Mouse (Mus musculus): ENCODE measurements around the gene H2al2a.
"Not testable (repeated sequence)": the region's sequence is repeated elsewhere in the genome, so short reads cannot be mapped to it uniquely, and the experiment has no call there.

H2al2a gene

DNA sequence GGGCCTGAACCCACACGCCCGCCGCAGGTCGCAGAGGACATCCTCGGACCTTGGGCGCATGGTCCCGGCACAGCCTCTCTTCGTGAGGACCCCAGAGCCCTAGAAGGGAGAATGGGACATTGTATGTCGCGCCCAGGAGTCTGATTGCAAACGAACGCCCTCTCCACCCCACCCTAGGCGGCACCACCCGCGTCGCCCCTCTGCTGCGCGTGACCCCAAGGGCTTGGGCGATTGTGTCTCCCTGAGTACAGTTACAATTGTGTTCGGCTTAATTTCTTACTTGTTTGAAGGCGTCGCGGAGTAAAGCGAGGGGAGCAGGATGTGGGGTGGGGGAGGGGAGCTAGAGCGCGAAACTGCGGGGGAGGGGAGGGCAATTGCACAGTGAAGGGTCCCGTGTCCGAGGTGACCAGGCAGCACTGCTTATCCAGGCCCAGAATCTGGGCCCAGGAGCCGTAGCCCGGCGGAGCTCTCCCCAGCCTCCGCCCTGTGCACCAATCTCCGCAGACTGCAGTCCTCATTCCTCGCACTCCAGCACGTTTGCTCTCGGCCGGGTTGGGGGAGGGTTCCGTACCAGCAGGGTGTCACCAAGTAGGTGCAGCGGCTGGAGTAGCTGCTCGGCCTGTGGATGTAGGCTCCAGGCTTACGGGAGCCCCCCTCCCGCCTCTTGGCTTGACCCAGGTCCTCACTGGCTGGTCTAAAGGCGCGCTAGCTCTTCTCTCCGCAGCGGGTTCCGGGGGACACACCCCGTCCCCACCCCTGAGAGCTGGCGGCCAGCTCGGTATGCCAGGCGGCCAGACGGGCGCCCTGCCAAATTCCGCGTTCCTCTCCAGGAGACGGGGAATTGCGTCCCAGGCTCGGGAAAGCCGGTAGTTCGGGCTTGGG lies 31.6 kb upstream of the H2al2a start:
- DNase-seq (ENCODE audit: low spot score in 2 of 2): peak; percentile 64 to 67

DNA sequence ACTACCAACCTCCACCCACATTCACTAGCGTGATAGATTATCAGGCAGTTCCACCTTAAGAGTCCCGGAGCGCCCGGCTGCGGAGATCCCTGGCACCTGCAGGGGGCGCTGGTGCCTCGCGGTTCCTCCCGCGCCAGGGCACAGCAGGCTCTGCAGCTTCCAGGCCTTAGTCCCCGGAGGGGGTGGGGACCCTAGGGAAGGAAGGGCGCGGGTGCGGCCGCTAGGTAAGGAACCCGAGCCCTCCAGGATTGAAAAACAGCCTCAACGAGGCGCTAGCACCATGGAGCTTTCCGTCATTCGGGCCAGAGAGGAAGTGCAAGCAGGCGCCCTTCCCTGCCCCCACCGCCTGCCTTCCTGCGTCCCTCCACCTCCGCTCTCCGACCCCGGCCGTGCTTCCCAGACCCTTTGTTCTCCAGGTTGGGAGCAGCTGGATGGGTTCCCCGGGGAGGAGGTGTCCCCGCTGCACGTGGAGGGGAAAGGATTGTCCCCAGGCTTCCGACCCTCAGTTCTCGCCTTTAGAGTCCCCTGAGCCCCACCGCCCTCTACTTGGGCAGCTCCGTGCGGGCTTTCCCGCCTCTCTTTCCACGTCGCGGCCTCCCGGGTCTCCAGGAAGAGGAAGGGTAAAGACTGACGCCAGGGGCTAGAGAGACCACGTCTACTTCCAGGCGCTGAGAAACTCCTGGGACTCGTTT lies 30.8 kb upstream of the H2al2a start:
- DNase-seq (ENCODE audit: low spot score in 2 of 2): peak; percentile 90 to 92

DNA sequence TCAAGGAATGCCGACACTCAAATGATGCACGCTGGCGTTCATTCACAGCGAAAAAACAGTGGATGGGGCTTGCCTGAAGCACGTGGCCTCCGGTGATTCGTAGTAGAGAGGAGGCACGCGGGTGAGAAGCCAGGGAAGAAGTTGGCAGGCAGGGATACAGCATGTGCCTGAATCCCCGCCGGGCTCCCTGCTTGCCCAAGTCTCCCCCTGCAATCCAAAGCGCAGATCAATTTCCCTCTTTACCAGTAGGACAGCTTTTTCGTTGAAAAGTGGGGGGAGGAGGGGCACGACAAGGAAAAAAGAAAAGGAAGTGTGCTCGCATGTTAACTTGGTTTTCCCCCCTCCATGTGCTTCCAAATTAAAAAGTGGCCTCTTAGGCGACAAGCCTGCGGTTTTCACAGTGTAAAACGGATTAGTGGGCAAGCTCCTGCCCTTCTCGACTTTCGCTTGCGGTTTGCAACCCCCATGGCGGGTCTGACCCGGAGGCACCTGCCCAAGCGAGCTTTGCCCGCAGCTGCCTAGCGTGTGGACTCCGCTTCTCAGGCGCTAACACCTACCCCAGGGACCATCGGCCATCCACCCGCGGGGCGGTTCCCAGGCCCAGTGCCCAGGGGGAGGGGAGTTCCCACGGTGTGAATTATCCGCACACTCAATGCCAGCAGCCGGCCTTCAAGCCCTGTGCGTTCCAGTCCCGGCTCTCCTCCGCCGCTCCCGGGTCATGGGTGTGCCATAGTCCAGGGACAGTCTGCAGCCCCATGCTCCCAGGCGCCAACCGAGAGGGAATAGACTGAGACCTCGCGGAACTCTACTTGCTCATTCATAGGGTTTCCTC lies 29.6 kb upstream of the H2al2a start:
- peak; percentile 37 to 38 for DNase-seq (ENCODE audit: low spot score in 2 of 2)

DNA sequence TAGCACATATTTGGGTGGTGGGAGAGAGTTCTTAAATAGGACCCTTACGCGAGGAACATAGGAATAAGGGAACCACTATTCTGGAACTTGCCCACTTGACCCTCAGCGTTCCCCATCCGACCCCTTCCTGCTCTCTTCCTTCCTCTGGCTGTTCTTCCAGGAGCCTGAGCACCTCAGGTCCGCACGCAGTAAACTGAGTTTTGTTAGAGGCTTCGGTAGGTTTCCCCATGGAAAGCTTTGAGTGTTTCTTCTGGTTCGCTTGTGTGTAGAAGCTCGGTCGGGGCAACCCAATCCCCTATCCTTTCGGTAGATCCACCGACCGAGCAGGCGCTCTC lies 29.0 kb upstream of the H2al2a start:
- no peak for DNase-seq (ENCODE audit: low spot score in 2 of 2)

DNA sequence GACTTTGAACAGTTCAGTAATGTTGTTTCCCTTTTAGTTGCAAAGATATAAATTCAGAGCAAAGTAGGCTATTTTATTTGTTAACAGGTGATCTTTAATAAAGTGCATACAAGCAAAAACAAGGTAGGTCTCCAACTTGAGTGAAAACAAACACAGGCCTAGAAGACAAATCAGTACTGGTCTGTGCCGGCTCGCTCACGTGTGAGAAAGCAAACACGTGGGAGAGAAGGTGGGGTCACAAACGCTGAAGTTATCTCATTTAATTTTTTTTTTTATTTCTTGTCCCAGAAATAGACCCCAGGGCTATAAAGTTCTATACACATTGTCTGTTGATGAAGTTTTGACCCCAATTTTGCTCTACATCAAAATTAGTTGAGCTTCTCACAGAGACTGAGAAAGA lies 28.4 kb upstream of the H2al2a start:
- DNase-seq (ENCODE audit: low spot score in 2 of 2): no peak

GRCm38 (mm10) chr2:18022886-18023285 lies 26.1 kb upstream of the H2al2a start:
- DNase-seq (ENCODE audit: low spot score in 2 of 2): no peak

GRCm38 (mm10) chr2:18019122-18019521 lies 22.4 kb upstream of the H2al2a start:
- no peak for DNase-seq (ENCODE audit: low spot score in 2 of 2)

DNA sequence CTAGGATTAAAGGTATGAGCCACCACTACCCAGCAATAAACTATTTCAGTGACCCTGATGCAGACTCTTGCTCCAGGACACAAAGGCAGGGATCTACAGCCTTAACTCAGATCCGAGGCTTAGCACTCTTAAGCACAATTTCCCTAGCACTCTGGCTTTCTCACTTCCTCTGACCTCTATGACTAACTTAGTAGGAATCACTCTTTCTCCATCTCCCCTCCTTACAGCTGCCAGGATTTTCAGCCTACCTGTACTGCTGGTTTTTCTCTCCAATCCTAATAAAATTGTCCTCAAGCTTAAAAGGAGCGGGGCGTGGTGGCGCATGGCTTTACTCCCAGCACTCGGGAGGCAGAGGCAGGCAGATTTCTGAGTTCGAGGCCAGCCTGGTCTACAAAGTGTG lies 20.6 kb upstream of the H2al2a start:
- DNase-seq (ENCODE audit: low spot score in 2 of 2): no peak

GRCm38 (mm10) chr2:18016639-18017038 lies 19.9 kb upstream of the H2al2a start:
- no peak for DNase-seq (ENCODE audit: low spot score in 2 of 2)

GRCm38 (mm10) chr2:18015581-18015980 lies 18.8 kb upstream of the H2al2a start:
- no peak for DNase-seq (ENCODE audit: low spot score in 2 of 2)

GRCm38 (mm10) chr2:18012866-18013265 lies 16.1 kb upstream of the H2al2a start:
- DNase-seq (ENCODE audit: low spot score in 2 of 2): no peak

- no peak for DNase-seq (ENCODE audit: low spot score in 2 of 2)
Measured at GRCm38 (mm10) chr2:18011226-18011625, 14.5 kb upstream of the H2al2a start.

GRCm38 (mm10) chr2:18005137-18005536 lies 8.4 kb upstream of the H2al2a start:
- DNase-seq (ENCODE audit: low spot score in 2 of 2): no peak

- no peak for DNase-seq (ENCODE audit: low spot score in 2 of 2)
Measured at GRCm38 (mm10) chr2:18004286-18004685, 7.5 kb upstream of the H2al2a start.

- DNase-seq (ENCODE audit: low spot score in 2 of 2): no peak
Measured at GRCm38 (mm10) chr2:18002306-18002705, 5.5 kb upstream of the H2al2a start.

- DNase-seq (ENCODE audit: low spot score in 2 of 2): no peak
Measured at GRCm38 (mm10) chr2:17989562-17989961, 7.2 kb downstream of the H2al2a start.

DNA sequence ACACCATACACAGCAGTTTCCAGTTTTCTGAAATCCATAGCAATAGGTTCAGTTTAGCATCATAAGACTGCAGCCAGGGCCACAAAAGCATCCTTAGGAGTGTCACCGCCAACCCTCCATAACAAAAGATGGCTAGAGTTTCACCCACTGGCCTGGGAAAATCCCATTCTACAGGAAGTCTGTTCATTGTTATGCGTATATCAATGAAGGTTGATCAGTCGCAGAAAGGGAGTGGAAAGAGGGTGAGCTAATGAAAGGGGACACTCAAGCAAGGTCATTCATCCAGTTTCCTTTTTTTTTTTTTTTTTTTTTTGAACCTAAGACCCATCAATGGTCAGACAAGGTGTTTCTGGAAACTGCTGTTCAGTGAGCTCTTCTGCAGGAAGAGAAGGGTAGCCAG lies 7.6 kb downstream of the H2al2a start:
- no peak for DNase-seq (ENCODE audit: low spot score in 2 of 2)

DNA sequence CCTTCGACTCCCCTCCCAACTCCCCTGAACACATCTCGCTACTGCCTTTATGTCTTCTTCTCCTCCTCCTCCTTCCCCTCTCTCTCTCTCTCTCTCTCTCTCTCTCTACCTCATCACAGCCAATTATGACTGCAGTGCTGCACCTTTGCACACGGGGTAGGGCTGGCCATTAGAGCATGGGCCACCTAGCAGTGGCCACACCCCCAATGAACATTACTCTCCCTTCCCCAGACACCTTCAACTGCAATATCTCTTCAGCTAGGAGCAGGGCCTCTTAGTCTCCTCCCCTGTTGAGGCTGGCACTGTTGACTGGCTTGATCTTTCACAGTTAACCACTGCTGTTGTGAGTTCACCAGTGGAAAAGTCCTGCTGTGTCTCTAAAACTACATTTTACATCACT lies 10.1 kb downstream of the H2al2a start:
- no peak for DNase-seq (ENCODE audit: low spot score in 2 of 2)

- no peak for DNase-seq (ENCODE audit: low spot score in 2 of 2)
Measured at GRCm38 (mm10) chr2:17984774-17985173, 12.0 kb downstream of the H2al2a start.

GRCm38 (mm10) chr2:17982747-17983146 lies 14.0 kb downstream of the H2al2a start:
- DNase-seq (ENCODE audit: low spot score in 2 of 2): no peak

- DNase-seq (ENCODE audit: low spot score in 2 of 2): no peak
Measured at GRCm38 (mm10) chr2:17978706-17979105, 18.1 kb downstream of the H2al2a start.

- DNase-seq (ENCODE audit: low spot score in 2 of 2): not testable (repeated sequence)
Measured at GRCm38 (mm10) chr2:17978251-17978650, 18.5 kb downstream of the H2al2a start.
